In the genomic region with DNA sequence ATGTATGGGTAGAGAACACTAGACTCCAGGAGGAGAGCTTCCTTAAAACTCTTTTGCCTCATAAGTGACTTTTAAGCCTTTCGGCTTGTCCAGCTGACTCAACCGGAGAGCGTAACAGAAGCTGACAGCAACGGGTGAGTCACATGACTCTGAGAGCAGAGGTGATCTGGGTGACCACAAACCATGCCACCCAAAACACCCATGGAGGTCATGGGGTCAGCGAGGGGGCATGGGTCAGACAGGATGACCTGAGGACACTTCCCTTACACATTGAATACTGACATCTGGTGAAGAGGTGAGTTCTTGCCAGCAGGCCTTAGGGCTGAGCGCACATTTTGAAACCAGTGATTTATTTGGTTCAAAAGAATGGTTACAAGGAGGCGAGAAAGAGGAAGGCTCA, we compare ENCODE assay signal across 30 mouse cellular contexts.
"Had no signal": no experiment of that assay in that cellular context is flagged by ENCODE, and none has a peak within 500 bp of the region (broad histone marks: within the 10 kb centered on the region; RNA-seq: fewer than 3 reads in every experiment).

No protein-coding gene starts in this region.

- H3K4me2 ChIP-seq: limb, embryonic 12.5 days; limb, embryonic 13.5 days; limb, embryonic 15.5 days; liver, embryonic 11.5 days; liver, embryonic 12.5 days; liver, embryonic 13.5 days; liver, embryonic 15.5 days; lung, embryonic 14.5 days; lung, embryonic 15.5 days; midbrain, embryonic 11.5 days; midbrain, embryonic 12.5 days; midbrain, embryonic 13.5 days; midbrain, embryonic 15.5 days had no signal

- H3K9me3 ChIP-seq: limb, embryonic 10.5 days; limb, embryonic 15.5 days; liver, embryonic 13.5 days; liver, embryonic 15.5 days; lung, embryonic 15.5 days; midbrain, embryonic 12.5 days; midbrain, embryonic 15.5 days had no signal

- H3K9ac ChIP-seq: limb, embryonic 12.5 days; limb, embryonic 13.5 days; limb, embryonic 15.5 days; liver, embryonic 12.5 days; liver, embryonic 13.5 days; liver, embryonic 14.5 days; liver, embryonic 15.5 days; liver, postnatal 0 days; lung, embryonic 14.5 days; lung, embryonic 15.5 days; midbrain, embryonic 12.5 days; midbrain, embryonic 13.5 days; midbrain, embryonic 15.5 days had no signal

- H3K36me3 ChIP-seq: limb, embryonic 10.5 days; limb, embryonic 12.5 days; limb, embryonic 13.5 days; limb, embryonic 15.5 days; liver, embryonic 12.5 days; liver, embryonic 13.5 days; liver, embryonic 15.5 days; lung, embryonic 15.5 days; midbrain, embryonic 10.5 days; midbrain, embryonic 12.5 days; midbrain, embryonic 13.5 days; midbrain, embryonic 15.5 days had no signal

- H3K27me3 ChIP-seq: limb, embryonic 12.5 days; limb, embryonic 13.5 days; limb, embryonic 15.5 days; liver, embryonic 12.5 days; liver, embryonic 13.5 days; liver, embryonic 15.5 days; lung, embryonic 15.5 days; megakaryocyte, embryonic 14.5 days; midbrain, embryonic 12.5 days; midbrain, embryonic 13.5 days; midbrain, embryonic 15.5 days had no signal

- ATAC-seq: liver, embryonic 12.5 days; liver, postnatal 0 days; lung, postnatal 0 days; midbrain, embryonic 13.5 days; midbrain, embryonic 15.5 days; midbrain, embryonic 16.5 days had no signal

- H3K4me3 ChIP-seq: limb, embryonic 10.5 days; limb, embryonic 12.5 days; limb, embryonic 13.5 days; limb, embryonic 15.5 days; liver, embryonic 12.5 days; liver, embryonic 13.5 days; liver, embryonic 15.5 days; lung, embryonic 15.5 days; megakaryocyte, embryonic 14.5 days; midbrain, embryonic 10.5 days; midbrain, embryonic 12.5 days; midbrain, embryonic 13.5 days; midbrain, embryonic 15.5 days; myocyte had no signal

- H3K4me1 ChIP-seq: limb, embryonic 10.5 days; limb, embryonic 12.5 days; limb, embryonic 13.5 days; limb, embryonic 15.5 days; liver, embryonic 12.5 days; liver, embryonic 13.5 days; liver, embryonic 15.5 days; lung, embryonic 15.5 days; megakaryocyte, embryonic 14.5 days; midbrain, embryonic 10.5 days; midbrain, embryonic 12.5 days; midbrain, embryonic 13.5 days; midbrain, embryonic 15.5 days had no signal

- H3K27ac ChIP-seq: limb, embryonic 10.5 days; limb, embryonic 12.5 days; limb, embryonic 13.5 days; limb, embryonic 15.5 days; liver, embryonic 12.5 days; liver, embryonic 13.5 days; liver, embryonic 14.5 days; liver, embryonic 15.5 days; lung, embryonic 15.5 days; midbrain, embryonic 10.5 days; midbrain, embryonic 12.5 days; midbrain, embryonic 13.5 days; midbrain, embryonic 15.5 days had no signal

- DNase-seq: left cerebral cortex, postnatal 4 days; liver; liver, embryonic 13.5 days; liver, postnatal 0 days; lung, adult 18-20 months; lung, adult 2 months; lung, embryonic 14.5 days; lung, postnatal 10 days; lung, postnatal 14 days; lung, postnatal 36 days; lung, postnatal 4 days; midbrain, embryonic 14.5 days had no signal
